In the genomic region with DNA sequence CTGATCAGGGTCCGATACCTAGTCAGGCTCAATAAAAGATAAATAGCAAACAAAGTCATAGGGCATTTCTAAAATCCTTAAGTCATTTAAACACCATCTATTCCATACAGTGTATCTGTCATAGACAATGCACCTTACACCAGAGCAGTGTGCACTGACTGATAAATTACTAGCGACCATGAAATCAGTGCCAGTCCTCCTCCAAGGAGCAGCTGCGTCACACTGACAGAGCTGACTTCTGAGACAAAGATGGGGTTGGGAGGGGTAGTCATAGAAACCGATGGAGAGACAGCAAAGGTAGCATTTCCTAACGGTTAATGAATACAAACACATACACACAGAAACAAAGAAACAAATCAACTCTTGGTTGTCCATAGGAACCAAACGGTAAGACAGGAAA, we compare ENCODE assay signal across 24 mouse cellular contexts. TPM values are rescaled to one million over a fixed set of nuclear protein-coding genes. Genes with fewer than 3 reads are reported as not detected.
A peak's percentile ranks its signal among the peaks of the same experiment; 100 is the strongest.
DNase-seq lines count a peak whose midpoint lies in the region; ATAC-seq and TF ChIP-seq lines count a peak whose summit lies in the region.
"Had no signal": no experiment of that assay in that cellular context is flagged by ENCODE, and none has a peak within 500 bp of the region (broad histone marks: within the 10 kb centered on the region; RNA-seq: fewer than 3 reads in every experiment).

No protein-coding gene starts in this region.

- ATAC-seq in midbrain, embryonic 14.5 days (ENCODE audit: low FRiP score, low TSS enrichment) = no peak
- ATAC-seq in midbrain, embryonic 16.5 days = no peak
- ATAC-seq in hindbrain, embryonic 13.5 days (ENCODE audit: low FRiP score) = peak; percentile 75
- peak; percentile 45; the same call in 1 of the 2 replicates for ATAC-seq in hindbrain, postnatal 0 days
- no peak for ATAC-seq in kidney, embryonic 16.5 days (ENCODE audit: low FRiP score, low TSS enrichment)
- ATAC-seq: CD4-positive, CD25-positive, alpha-beta regulatory T cell, adult 4 months; forebrain, embryonic 15.5 days; intestine, postnatal 0 days had no signal

- H3K36me3 ChIP-seq in midbrain, embryonic 14.5 days (ENCODE audit: control insufficient read depth, insufficient read depth, low read length) = peaks cover 55% of the 10 kb centered on the region
- peaks cover 14% of the 10 kb centered on the region for H3K36me3 ChIP-seq in midbrain, embryonic 16.5 days (ENCODE audit: control insufficient read depth, insufficient read depth, low read length)
- peaks cover 67% of the 10 kb centered on the region for H3K36me3 ChIP-seq in hindbrain, embryonic 13.5 days
- H3K36me3 ChIP-seq in hindbrain, postnatal 0 days (ENCODE audit: insufficient read depth, low read length) = peaks cover 23% of the 10 kb centered on the region; the same call in 1 of the 2 replicates
- H3K36me3 ChIP-seq in kidney, embryonic 16.5 days (ENCODE audit: insufficient read depth, low read length) = peaks cover 23% of the 10 kb centered on the region; the same call in 1 of the 2 replicates

- 0 out of 2 replicates have a peak overlapping the region, but pooled peaks have one; percentile 38 for H3K27ac ChIP-seq in midbrain, embryonic 14.5 days (replicated peaks; ENCODE audit: low read depth, low read length)
- no peak overlapping the region for H3K27ac ChIP-seq in midbrain, embryonic 16.5 days (ENCODE audit: low read length)
- H3K27ac ChIP-seq in hindbrain, embryonic 13.5 days = peak overlapping the region; percentile 41; the same call in 1 of the 2 replicates
- no peak overlapping the region for H3K27ac ChIP-seq in hindbrain, postnatal 0 days
- H3K27ac ChIP-seq in kidney, embryonic 16.5 days (ENCODE audit: low read length) = no peak overlapping the region
- H3K27ac ChIP-seq: forebrain, embryonic 15.5 days; left cerebral cortex, adult 2 months; limb, embryonic 12.5 days had no signal

- WGBS in midbrain, embryonic 14.5 days = 62% methylated on average over 6 of the region's 6 CpGs
- WGBS in midbrain, embryonic 16.5 days = 61% methylated on average over 6 of the region's 6 CpGs
- 48% methylated on average over 6 of the region's 6 CpGs for WGBS in hindbrain, embryonic 13.5 days
- WGBS in hindbrain, postnatal 0 days = 36% methylated on average over 6 of the region's 6 CpGs
- 81% methylated on average over 6 of the region's 6 CpGs for WGBS in kidney, embryonic 16.5 days

- peak; percentile 57 for DNase-seq in heart, adult 11 months
- no peak for DNase-seq in heart, postnatal 25 days (ENCODE audit: low spot score)
- DNase-seq in midbrain, embryonic 14.5 days = peak; percentile 27
- no peak for DNase-seq in hindbrain, postnatal 0 days (ENCODE audit: low spot score)
- DNase-seq in lung, postnatal 25 days (ENCODE audit: low spot score) = no peak
- DNase-seq: adrenal gland, postnatal 36 days; cerebellum, adult 2 months; cerebellum, postnatal 14 days; heart, postnatal 14 days; kidney, adult 9 months; kidney, postnatal 14 days; lung, postnatal 4 days; retina, postnatal 1 day; right cerebral cortex, postnatal 14 days had no signal

- H3K4me1 ChIP-seq in midbrain, embryonic 14.5 days (ENCODE audit: control insufficient read depth, insufficient read depth, low read length) = no peaks in the 10 kb centered on the region
- H3K4me1 ChIP-seq in midbrain, embryonic 16.5 days (ENCODE audit: control insufficient read depth, insufficient read depth, low read length) = no peaks in the 10 kb centered on the region
- H3K4me1 ChIP-seq in hindbrain, embryonic 13.5 days (replicated peaks) = 0 out of 2 replicates have a peak, but pooled peaks cover 8% of the 10 kb centered on the region
- no peaks in the 10 kb centered on the region for H3K4me1 ChIP-seq in hindbrain, postnatal 0 days (ENCODE audit: insufficient read depth, low read length)
- no peaks in the 10 kb centered on the region for H3K4me1 ChIP-seq in kidney, embryonic 16.5 days (ENCODE audit: insufficient read depth, low read length)
- H3K4me1 ChIP-seq: forebrain, embryonic 15.5 days; limb, embryonic 12.5 days; megakaryocyte, embryonic 14.5 days had no signal

- H3K9ac ChIP-seq in midbrain, embryonic 14.5 days (replicated peaks; ENCODE audit: low read length) = no peak overlapping the region
- H3K9ac ChIP-seq in midbrain, embryonic 16.5 days (ENCODE audit: low read depth, low read length) = no peak overlapping the region
- no peak overlapping the region for H3K9ac ChIP-seq in hindbrain, embryonic 13.5 days
- no peak overlapping the region for H3K9ac ChIP-seq in hindbrain, postnatal 0 days (replicated peaks; ENCODE audit: low read length)
- H3K9ac ChIP-seq in kidney, embryonic 16.5 days (replicated peaks; ENCODE audit: low read length) = no peak overlapping the region
- H3K9ac ChIP-seq: forebrain, embryonic 15.5 days; limb, embryonic 12.5 days had no signal

- H3K4me3 ChIP-seq in midbrain, embryonic 14.5 days (replicated peaks; ENCODE audit: low read depth, low read length) = no peak overlapping the region
- H3K4me3 ChIP-seq in midbrain, embryonic 16.5 days (ENCODE audit: low read depth, low read length) = no peak overlapping the region
- no peak overlapping the region for H3K4me3 ChIP-seq in hindbrain, embryonic 13.5 days
- H3K4me3 ChIP-seq in hindbrain, postnatal 0 days (ENCODE audit: low read length) = no peak overlapping the region
- H3K4me3 ChIP-seq in kidney, embryonic 16.5 days (ENCODE audit: low read length) = no peak overlapping the region
- H3K4me3 ChIP-seq: erythroblast, embryonic 14.5 days; forebrain, embryonic 15.5 days; left cerebral cortex, adult 2 months; limb, embryonic 12.5 days; megakaryocyte, embryonic 14.5 days had no signal

- no peak overlapping the region for H3K4me2 ChIP-seq in midbrain, embryonic 14.5 days (ENCODE audit: low read length)
- no peak overlapping the region for H3K4me2 ChIP-seq in midbrain, embryonic 16.5 days (ENCODE audit: low read length)
- no peak overlapping the region for H3K4me2 ChIP-seq in hindbrain, embryonic 13.5 days
- no peak overlapping the region for H3K4me2 ChIP-seq in hindbrain, postnatal 0 days (ENCODE audit: low read depth, low read length)
- no peak overlapping the region for H3K4me2 ChIP-seq in kidney, embryonic 16.5 days (replicated peaks; ENCODE audit: low read depth, low read length)
- H3K4me2 ChIP-seq: forebrain, embryonic 15.5 days; limb, embryonic 12.5 days had no signal

- no peaks in the 10 kb centered on the region for H3K27me3 ChIP-seq in midbrain, embryonic 14.5 days (ENCODE audit: control insufficient read depth, insufficient read depth, low read length)
- no peaks in the 10 kb centered on the region for H3K27me3 ChIP-seq in midbrain, embryonic 16.5 days (ENCODE audit: control insufficient read depth, insufficient read depth, low read depth, low read length)
- H3K27me3 ChIP-seq in hindbrain, embryonic 13.5 days = no peaks in the 10 kb centered on the region
- no peaks in the 10 kb centered on the region for H3K27me3 ChIP-seq in hindbrain, postnatal 0 days (ENCODE audit: insufficient read depth, low read length)
- H3K27me3 ChIP-seq in kidney, embryonic 16.5 days (ENCODE audit: insufficient read depth, low read length) = no peaks in the 10 kb centered on the region
- H3K27me3 ChIP-seq: forebrain, embryonic 15.5 days; limb, embryonic 12.5 days; megakaryocyte, embryonic 14.5 days had no signal

- no peaks in the 10 kb centered on the region for H3K9me3 ChIP-seq in midbrain, embryonic 14.5 days (ENCODE audit: control insufficient read depth, low read length)
- H3K9me3 ChIP-seq in midbrain, embryonic 16.5 days (replicated peaks; ENCODE audit: control insufficient read depth, low read length, poor library complexity, severe bottlenecking) = no peaks in the 10 kb centered on the region
- H3K9me3 ChIP-seq in hindbrain, embryonic 13.5 days = no peaks in the 10 kb centered on the region
- H3K9me3 ChIP-seq in hindbrain, postnatal 0 days (ENCODE audit: low read length) = no peaks in the 10 kb centered on the region
- no peaks in the 10 kb centered on the region for H3K9me3 ChIP-seq in kidney, embryonic 16.5 days (ENCODE audit: low read length)
- H3K9me3 ChIP-seq: forebrain, embryonic 15.5 days; limb, embryonic 12.5 days; megakaryocyte, embryonic 14.5 days had no signal

- TF ChIP-seq CTCF in hindbrain, postnatal 0 days (IDR thresholded peaks at IDR 0.05; ENCODE audit: low read depth) = no peak

- intact Hi-C loops in heart, postnatal 25 days (cut with DNase I) = no loop called here

RNA-seq across cellular contexts. Expression of gene C2cd5, which starts 58.4 kb away (rescaled TPM):
- total RNA-seq in heart, postnatal 25 days (2021) = 10 to 100 TPM; 15.4 to 16.7 TPM
- 34.4 and 42.8 TPM in 2 replicates for polyA plus RNA-seq in midbrain, embryonic 14.5 days (2014; fragmentation: Nextera tagmentation; extraction: Ambion mirVana)
- polyA plus RNA-seq in midbrain, embryonic 16.5 days (2015; fragmentation: Nextera tagmentation; extraction: Ambion mirVana) = 43.2 and 52.4 TPM in 2 replicates
- polyA plus RNA-seq in hindbrain, embryonic 13.5 days (2015; fragmentation: Nextera tagmentation; extraction: Ambion mirVana) = 46.6 and 47.6 TPM in 2 replicates
- total RNA-seq in hindbrain, postnatal 0 days (2014; rRNA removed) = 32.0 and 38.2 TPM in 2 replicates
- 24.4 and 26.7 TPM in 2 replicates for polyA plus RNA-seq in hindbrain, postnatal 0 days (2015; fragmentation: Nextera tagmentation; extraction: Ambion mirVana)
- 35.3 and 40.3 TPM in 2 replicates for polyA plus RNA-seq in kidney, embryonic 16.5 days (2015; fragmentation: Nextera tagmentation; extraction: Ambion mirVana)

Comparison
In these comparisons a context has a peak if more than half of its experiments do, and no peak if none do; other contexts are left out.
1. DNase-seq: peak in heart, adult 11 months (single experiment) and midbrain, embryonic 14.5 days (single experiment); none in heart, postnatal 25 days (single experiment), hindbrain, postnatal 0 days (single experiment) and lung, postnatal 25 days (single experiment).
2. H3K27ac ChIP-seq: peak in midbrain, embryonic 14.5 days (single experiment) and hindbrain, embryonic 13.5 days (single experiment); none in midbrain, embryonic 16.5 days (single experiment), hindbrain, postnatal 0 days (single experiment) and kidney, embryonic 16.5 days (single experiment).
3. ATAC-seq: peak in hindbrain, embryonic 13.5 days (single experiment) and hindbrain, postnatal 0 days (single experiment); none in midbrain, embryonic 14.5 days (single experiment), midbrain, embryonic 16.5 days (single experiment) and kidney, embryonic 16.5 days (single experiment).